Mouse (Mus musculus) cerebellum, postnatal 14 days (tissue): ENCODE results near the gene Socs1.
A peak's percentile ranks its signal among the peaks of the same experiment; 100 is the strongest.
"Not testable (repeated sequence)": the region's sequence is repeated elsewhere in the genome, so short reads cannot be mapped to it uniquely, and the experiment has no call there.

Source experiments
- DNase-seq, 2 experiments: peaks; one replicate each; pipeline ENCODE4 v3.0.0; 2021; ENCODE audit warnings: mixed read lengths in 2 of 2

The Socs1 gene

GRCm38 (mm10) chr16:10785371-10786231 lies at the start of gene Socs1:
Socs1 (minus strand) TSS chr16:10785536.
- peak; percentile 76 to 80 for DNase-seq

- DNase-seq = no peak
Measured at GRCm38 (mm10) chr16:10834542-10834910, 49.2 kb upstream of the Socs1 start.

GRCm38 (mm10) chr16:10828461-10828805 lies 43.1 kb upstream of the Socs1 start:
- no peak for DNase-seq

GRCm38 (mm10) chr16:10827766-10828460 lies 42.6 kb upstream of the Socs1 start:
- DNase-seq = no peak

- DNase-seq = no peak
Measured at GRCm38 (mm10) chr16:10827269-10827668, 41.9 kb upstream of the Socs1 start.

GRCm38 (mm10) chr16:10825840-10826239 lies 40.5 kb upstream of the Socs1 start:
- DNase-seq = no peak

GRCm38 (mm10) chr16:10824536-10824935 lies 39.2 kb upstream of the Socs1 start:
- no peak for DNase-seq

- DNase-seq = no peak
Measured at GRCm38 (mm10) chr16:10821387-10821786, 36.1 kb upstream of the Socs1 start.

GRCm38 (mm10) chr16:10819966-10820365 lies 34.6 kb upstream of the Socs1 start:
- DNase-seq = no peak

- no peak for DNase-seq
Measured at GRCm38 (mm10) chr16:10818579-10819135, 33.3 kb upstream of the Socs1 start.

GRCm38 (mm10) chr16:10814864-10815263 lies 29.5 kb upstream of the Socs1 start:
- DNase-seq = no peak

- DNase-seq = no peak
Measured at GRCm38 (mm10) chr16:10813726-10814125, 28.4 kb upstream of the Socs1 start.

GRCm38 (mm10) chr16:10812865-10813371 lies 27.6 kb upstream of the Socs1 start, which contains the start of gene Gm11172:
Gm11172 (plus strand) TSS chr16:10812915.
- no peak for DNase-seq

- peak; percentile 88 to 89 for DNase-seq
Measured at GRCm38 (mm10) chr16:10810376-10810775, 25.0 kb upstream of the Socs1 start.

- no peak for DNase-seq
Measured at GRCm38 (mm10) chr16:10805789-10806527, 20.6 kb upstream of the Socs1 start, which contains the start of gene Prm1. Prm1 (minus strand) TSS chr16:10805839.

GRCm38 (mm10) chr16:10802420-10802819 lies 17.1 kb upstream of the Socs1 start:
- not testable (repeated sequence) for DNase-seq

GRCm38 (mm10) chr16:10796034-10796433 lies 10.7 kb upstream of the Socs1 start, which contains the start of gene Prm2:
Prm2 (minus strand) TSS chr16:10796134.
- no peak for DNase-seq

GRCm38 (mm10) chr16:10790702-10791101 lies 5.4 kb upstream of the Socs1 start, which contains the start of gene Prm3:
Prm3 (minus strand) TSS chr16:10790914.
- no peak for DNase-seq

GRCm38 (mm10) chr16:10788866-10789265 lies 3.5 kb upstream of the Socs1 start:
- DNase-seq = no peak

- no peak for DNase-seq
Measured at GRCm38 (mm10) chr16:10788271-10788670, 2.9 kb upstream of the Socs1 start, which contains the start of gene Tnp2. Tnp2 (minus strand) TSS chr16:10788660.

GRCm38 (mm10) chr16:10787548-10788058 lies 2.3 kb upstream of the Socs1 start:
- no peak for DNase-seq
